Mouse (Mus musculus) ES-Bruce4 (cell line): ENCODE measurements around the gene Slc45a2.

Experiments used
- CTCF ChIP-seq: IDR thresholded peaks from one replicate; pipeline ENCODE4 v1.8.1; 2011; ENCODE audit warnings: low read depth, low read length
- EP300 ChIP-seq: IDR thresholded peaks from 2 replicates; pipeline ENCODE4 v1.6.1; 2011; ENCODE audit warnings: low read depth, low read length; ENCODE audit not compliant: insufficient read depth

GRCm38 (mm10) chr15:11000421-11000820, at the start of gene Slc45a2:
- TF ChIP-seq EP300 (no peak), CTCF (no peak)
